Mouse (Mus musculus) hindbrain, embryonic 11.5 days (tissue): Measurements from ENCODE around the gene Pigw. TPM values are rescaled to one million over a fixed set of nuclear protein-coding genes. Genes with fewer than 3 reads are reported as not detected.

Experiments
- ATAC-seq: fragments of 200-750 bp; cut with Nextera tagmentation; 2 replicates; pipeline ENCODE4 v1.8.0; 2017; ENCODE audit warnings: mild to moderate bottlenecking, moderate TSS enrichment, moderate library complexity; ENCODE audit not compliant: low FRiP score
- DNase-seq: peaks from one replicate; pipeline ENCODE4 v3.0.0-alpha.2; 2015; ENCODE audit warnings: low spot score
- H3K27ac ChIP-seq: fragments of 300-500 bp; sonication (generic); 2 replicates; pipeline ENCODE4 v1.5.1; 2014; ENCODE audit warnings: mild to moderate bottlenecking, low read depth, low read length
- H3K27me3 ChIP-seq: fragments of 300-500 bp; sonication (generic); 2 replicates; pipeline ENCODE4 v1.6.1; 2014; ENCODE audit warnings: mild to moderate bottlenecking, low read length, moderate library complexity, mixed read lengths; ENCODE audit not compliant: control insufficient read depth, insufficient read depth
- H3K36me3 ChIP-seq: fragments of 300-500 bp; sonication (generic); 2 replicates; pipeline ENCODE4 v1.6.1; 2014; ENCODE audit warnings: mild to moderate bottlenecking, low read length, moderate library complexity, mixed read lengths; ENCODE audit not compliant: control insufficient read depth, insufficient read depth
- H3K4me1 ChIP-seq: fragments of 300-500 bp; sonication (generic); replicated peaks from 2 replicates; pipeline ENCODE4 v1.6.1; 2014; ENCODE audit warnings: low read length, mixed read lengths; ENCODE audit not compliant: control insufficient read depth, insufficient read depth
- H3K4me2 ChIP-seq: fragments of 300-500 bp; sonication (generic); replicated peaks from 2 replicates; pipeline ENCODE4 v1.6.1; 2014; ENCODE audit warnings: mild to moderate bottlenecking, low read depth, low read length
- H3K4me3 ChIP-seq: fragments of 300-500 bp; sonication (generic); 2 replicates; pipeline ENCODE4 v1.5.1; 2014; ENCODE audit warnings: low read depth, low read length
- H3K9ac ChIP-seq: fragments of 300-500 bp; sonication (generic); 2 replicates; pipeline ENCODE4 v1.6.1; 2014; ENCODE audit warnings: low read depth, low read length
- H3K9me3 ChIP-seq: fragments of 300-500 bp; sonication (generic); 2 replicates; pipeline ENCODE4 v1.6.1; 2016; ENCODE audit warnings: low read length; ENCODE audit not compliant: control insufficient read depth
- WGBS: fragments of 180-500 bp; shearing (Covaris S2); extraction: QIAGEN DNeasy Blood & Tissue Kit; methylation state at CpG from one replicate; pipeline ENCODE4 v1.1.7; 2014; 5-methylcytosine and 5-hydroxymethylcytosine counted together
- polyA plus RNA-seq: library from polyadenylated mRNA; unstranded; fragments of >200 nt; fragmentation: Nextera tagmentation; extraction: Ambion mirVana; gene quantifications from 2 replicates; pipeline ENCODE4 v1.2.1, GENCODE M21; 2014

Pigw gene
- polyA plus RNA-seq, 1 experiment from 2014 or later = 4.0 TPM

DNA sequence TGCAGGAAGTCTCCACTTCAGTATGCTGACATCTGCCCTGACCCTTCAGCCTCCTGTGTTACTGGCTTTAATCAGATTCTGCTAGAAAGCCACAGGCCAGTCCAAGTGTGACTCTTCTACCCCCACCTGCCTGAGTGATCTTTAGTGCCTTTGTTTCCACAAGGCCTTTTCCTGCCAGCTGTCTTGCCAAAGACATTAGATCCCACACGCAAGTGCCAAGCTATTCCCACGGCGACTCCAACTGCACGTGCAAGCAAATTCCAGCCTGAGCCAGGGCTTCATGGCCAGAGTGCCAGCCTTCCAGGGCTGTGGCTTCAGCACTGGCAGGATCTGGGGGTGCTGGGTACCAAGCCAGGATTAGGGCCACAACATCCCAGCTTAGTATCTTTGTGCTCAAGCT lies 30.3 kb upstream of the Pigw start:
- H3K9me3 ChIP-seq = no peaks in the 10 kb centered on the region
- H3K36me3 ChIP-seq = no peaks in the 10 kb centered on the region; the same call in 1 of the 2 replicates
- H3K27me3 ChIP-seq = no peaks in the 10 kb centered on the region
- no peaks in the 10 kb centered on the region for H3K4me1 ChIP-seq
- H3K9ac ChIP-seq = no peak overlapping the region
- DNase-seq (no peak), ATAC-seq (no peak)
- 85% methylated on average over 4 of the region's 4 CpGs for WGBS
- no peak overlapping the region for H3K27ac ChIP-seq
- H3K4me3 ChIP-seq = no peak overlapping the region
- no peak overlapping the region for H3K4me2 ChIP-seq

DNA sequence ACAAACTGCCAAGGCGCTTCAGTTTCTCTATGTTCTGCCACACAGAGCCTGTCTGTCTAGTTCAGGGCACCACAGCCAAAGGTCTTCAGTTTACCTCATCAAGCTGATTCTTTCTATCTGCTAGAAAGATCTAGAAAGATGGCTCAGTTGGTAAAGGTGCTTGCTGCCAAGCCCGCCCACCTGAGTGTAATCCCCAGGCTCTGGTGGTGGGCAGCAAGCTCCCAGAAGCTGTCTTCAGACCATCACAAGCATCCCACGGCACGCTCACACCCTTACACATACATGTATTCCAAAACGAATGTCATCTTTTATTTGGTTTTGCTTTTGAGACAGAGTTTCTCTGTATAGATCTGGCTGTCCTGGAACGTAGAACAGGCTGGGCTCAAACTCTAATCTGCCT lies 28.4 kb upstream of the Pigw start:
- no peaks in the 10 kb centered on the region for H3K27me3 ChIP-seq
- H3K4me1 ChIP-seq = no peaks in the 10 kb centered on the region
- no peak overlapping the region for H3K4me2 ChIP-seq
- H3K36me3 ChIP-seq = peaks cover 4% of the 10 kb centered on the region; the same call in 1 of the 2 replicates
- ATAC-seq (no peak), DNase-seq (no peak)
- H3K9me3 ChIP-seq = no peaks in the 10 kb centered on the region
- no peak overlapping the region for H3K4me3 ChIP-seq
- H3K9ac ChIP-seq = no peak overlapping the region
- WGBS = 92% methylated on average over 6 of the region's 6 CpGs
- no peak overlapping the region for H3K27ac ChIP-seq

DNA sequence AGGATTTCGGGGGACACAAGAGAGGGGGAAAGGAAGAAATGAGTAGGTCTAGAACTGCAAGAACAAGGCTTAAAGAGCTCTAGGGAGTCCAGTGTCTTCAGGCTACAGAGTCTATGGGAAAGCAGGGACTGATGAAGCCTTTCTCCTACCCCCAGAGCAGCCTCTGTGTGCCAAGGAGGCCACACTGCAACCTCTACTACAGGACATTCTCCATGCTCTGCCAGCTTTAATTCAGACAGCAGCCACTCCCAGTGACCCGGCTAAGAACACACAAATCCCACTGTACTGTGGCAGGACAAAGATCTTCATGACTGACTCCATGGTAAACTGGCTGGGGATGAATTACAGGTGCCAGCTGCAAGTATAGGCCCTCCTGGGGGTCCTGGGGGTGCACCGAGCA lies 27.0 kb upstream of the Pigw start:
- Histone ChIP-seq H3K27me3 (no peaks in the 10 kb centered on the region), H3K4me3 (no peak overlapping the region), H3K27ac (no peak overlapping the region), H3K4me2 (no peak overlapping the region), H3K4me1 (no peaks in the 10 kb centered on the region), H3K9me3 (no peaks in the 10 kb centered on the region), H3K36me3 (peaks cover 7% of the 10 kb centered on the region; the same call in 1 of the 2 replicates), H3K9ac (no peak overlapping the region)
- ATAC-seq (no peak), DNase-seq (no peak)
- whole genome bisulfite sequencing = 78% methylated on average over 3 of the region's 3 CpGs

DNA sequence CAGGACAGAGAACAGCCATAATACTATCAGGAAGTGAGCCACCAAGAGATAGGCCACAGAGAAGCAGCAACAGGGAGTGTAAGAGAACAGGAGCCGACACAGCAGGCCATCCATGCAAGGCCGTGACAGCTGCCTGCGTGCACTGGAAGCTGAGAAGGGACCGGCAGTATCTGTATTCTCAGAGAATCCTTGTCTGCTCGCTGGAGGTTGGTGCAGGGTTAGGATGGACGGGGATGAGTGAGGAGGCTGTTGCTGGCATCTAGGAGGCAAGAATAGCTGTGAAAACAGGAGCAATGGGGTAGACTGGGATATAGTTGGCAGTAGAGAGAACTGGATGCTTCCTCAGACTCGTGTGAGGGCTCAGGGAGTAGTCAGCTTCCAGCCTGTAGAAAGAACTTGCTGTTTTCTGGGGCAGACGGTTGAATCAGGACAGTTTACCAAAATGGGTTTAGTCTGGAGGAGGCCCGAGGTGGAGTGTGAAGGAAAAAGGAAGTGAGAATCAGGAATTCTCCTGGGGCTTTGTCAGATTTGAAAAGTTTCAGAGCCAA lies 24.6 kb upstream of the Pigw start:
- no peak overlapping the region for H3K27ac ChIP-seq
- H3K27me3 ChIP-seq = no peaks in the 10 kb centered on the region
- no peaks in the 10 kb centered on the region for H3K4me1 ChIP-seq
- H3K4me2 ChIP-seq = no peak overlapping the region
- H3K9me3 ChIP-seq = no peaks in the 10 kb centered on the region
- no peak overlapping the region for H3K9ac ChIP-seq
- ATAC-seq (no peak), DNase-seq (no peak)
- no peak overlapping the region for H3K4me3 ChIP-seq
- peaks cover 15% of the 10 kb centered on the region for H3K36me3 ChIP-seq
- WGBS = 86% methylated on average over 9 of the region's 9 CpGs

DNA sequence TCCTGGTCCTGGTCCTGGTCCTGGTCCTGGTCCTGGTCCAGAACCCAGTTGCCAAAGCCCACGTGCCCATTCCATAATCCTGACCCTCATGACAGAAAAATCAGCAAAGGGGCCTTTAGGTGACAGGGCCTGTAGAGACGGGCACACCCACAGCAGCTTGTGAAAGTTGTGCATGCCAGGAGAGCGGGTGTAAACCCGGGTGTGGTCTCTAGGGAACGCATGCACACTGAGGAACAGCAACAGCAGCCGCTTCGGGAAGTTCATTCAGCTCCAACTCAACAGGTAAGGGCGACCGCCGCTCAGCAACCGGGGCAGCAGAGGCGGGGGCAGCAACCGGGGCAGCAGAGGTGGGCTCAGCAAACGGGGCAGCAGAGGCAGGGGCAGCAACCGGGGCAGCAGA lies 13.0 kb upstream of the Pigw start:
- Histone ChIP-seq H3K9me3 (no peaks in the 10 kb centered on the region), H3K27ac (no peak overlapping the region), H3K36me3 (peaks cover 8% of the 10 kb centered on the region; the same call in 1 of the 2 replicates), H3K27me3 (no peaks in the 10 kb centered on the region), H3K4me1 (no peaks in the 10 kb centered on the region), H3K4me3 (no peak overlapping the region), H3K4me2 (no peak overlapping the region), H3K9ac (no peak overlapping the region)
- no peak for DNase-seq
- no peak for ATAC-seq
- WGBS = 92% methylated on average over 15 of the region's 15 CpGs

DNA sequence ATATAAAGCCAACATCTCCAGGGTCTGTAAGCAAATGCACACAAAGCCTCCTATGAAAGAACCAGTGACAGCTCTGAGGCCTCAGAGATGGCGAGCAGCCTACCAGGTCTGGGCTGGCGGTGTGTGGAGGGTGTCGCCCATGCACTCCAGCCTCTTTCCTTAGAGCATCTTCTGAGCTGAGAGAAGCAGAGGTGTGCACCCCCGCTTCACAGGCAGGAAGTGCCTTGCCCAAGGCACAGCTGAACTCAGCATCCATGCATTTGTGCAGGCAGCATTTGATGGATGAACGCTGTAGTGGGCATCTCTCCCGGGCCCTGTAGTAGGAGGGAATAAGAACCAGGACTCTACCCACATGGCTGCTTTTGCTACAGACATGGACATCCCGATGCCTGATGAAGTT lies 11.6 kb upstream of the Pigw start:
- WGBS = 89% methylated on average over 7 of the region's 7 CpGs
- no peaks in the 10 kb centered on the region for H3K27me3 ChIP-seq

DNA sequence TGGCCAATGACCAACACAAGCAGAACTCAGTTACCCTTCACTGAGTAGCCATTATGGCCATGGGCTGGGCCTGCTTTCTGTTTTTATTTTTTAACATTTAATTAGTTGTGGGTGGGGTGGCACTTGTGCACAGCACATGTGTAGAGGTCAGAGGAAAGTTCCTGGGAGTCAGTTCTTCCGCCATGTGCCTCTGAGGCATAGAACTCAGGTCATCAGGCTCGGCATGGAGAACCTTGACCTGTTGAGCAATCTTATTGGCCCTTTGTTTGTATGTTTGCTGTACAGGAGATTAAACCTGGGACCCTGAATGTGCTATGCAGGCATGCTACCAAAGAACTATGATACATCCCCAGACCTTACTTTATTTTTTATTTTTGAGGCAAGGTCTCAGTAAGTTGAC lies 9.4 kb upstream of the Pigw start:
- 88% methylated on average over 2 of the region's 2 CpGs for WGBS
- no peak overlapping the region for H3K9ac ChIP-seq

More for the DNA sequence above, 11.6 kb upstream of the Pigw start:
- Histone ChIP-seq H3K4me3 (no peak overlapping the region), H3K4me2 (no peak overlapping the region), H3K27ac (no peak overlapping the region), H3K4me1 (no peaks in the 10 kb centered on the region), H3K9me3 (no peaks in the 10 kb centered on the region), H3K9ac (no peak overlapping the region), H3K36me3 (peaks cover 11% of the 10 kb centered on the region; the same call in 1 of the 2 replicates)
- no peak for ATAC-seq
- no peak for DNase-seq

DNA sequence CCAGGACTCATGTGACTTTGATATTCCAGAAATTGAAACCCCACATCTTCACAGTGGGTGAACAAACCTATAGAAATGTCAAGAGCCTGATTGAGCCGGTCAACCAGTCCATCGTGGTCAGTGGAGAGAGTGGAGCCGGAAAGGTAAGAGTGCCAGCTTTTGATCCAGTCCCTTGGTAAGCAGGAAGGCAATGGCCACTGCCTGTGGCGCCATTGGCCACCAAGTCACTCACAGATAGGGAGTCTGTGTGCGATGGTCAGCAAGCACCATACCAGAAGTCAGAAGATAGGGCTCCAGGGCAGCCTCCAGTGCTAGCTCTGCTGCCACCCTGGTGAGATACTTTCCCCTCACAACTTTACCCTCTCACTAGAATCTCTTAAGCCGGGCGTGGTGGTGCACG lies 7.9 kb upstream of the Pigw start:
- 94% methylated on average over 8 of the region's 8 CpGs for WGBS
- H3K4me1 ChIP-seq = no peaks in the 10 kb centered on the region
- H3K9ac ChIP-seq = no peak overlapping the region
- no peaks in the 10 kb centered on the region for H3K27me3 ChIP-seq
- H3K9me3 ChIP-seq = no peaks in the 10 kb centered on the region
- no peak overlapping the region for H3K4me3 ChIP-seq
- ATAC-seq = no peak
- H3K27ac ChIP-seq = no peak overlapping the region
- DNase-seq = no peak
- H3K36me3 ChIP-seq = peaks cover 9% of the 10 kb centered on the region; the same call in 1 of the 2 replicates
- no peak overlapping the region for H3K4me2 ChIP-seq

More for the DNA sequence above, 9.4 kb upstream of the Pigw start:
- peaks cover 9% of the 10 kb centered on the region; the same call in 1 of the 2 replicates for H3K36me3 ChIP-seq
- ATAC-seq (no peak), DNase-seq (no peak)
- no peaks in the 10 kb centered on the region for H3K27me3 ChIP-seq
- H3K4me3 ChIP-seq = no peak overlapping the region
- H3K4me2 ChIP-seq = no peak overlapping the region
- no peak overlapping the region for H3K27ac ChIP-seq
- no peaks in the 10 kb centered on the region for H3K9me3 ChIP-seq
- no peaks in the 10 kb centered on the region for H3K4me1 ChIP-seq

DNA sequence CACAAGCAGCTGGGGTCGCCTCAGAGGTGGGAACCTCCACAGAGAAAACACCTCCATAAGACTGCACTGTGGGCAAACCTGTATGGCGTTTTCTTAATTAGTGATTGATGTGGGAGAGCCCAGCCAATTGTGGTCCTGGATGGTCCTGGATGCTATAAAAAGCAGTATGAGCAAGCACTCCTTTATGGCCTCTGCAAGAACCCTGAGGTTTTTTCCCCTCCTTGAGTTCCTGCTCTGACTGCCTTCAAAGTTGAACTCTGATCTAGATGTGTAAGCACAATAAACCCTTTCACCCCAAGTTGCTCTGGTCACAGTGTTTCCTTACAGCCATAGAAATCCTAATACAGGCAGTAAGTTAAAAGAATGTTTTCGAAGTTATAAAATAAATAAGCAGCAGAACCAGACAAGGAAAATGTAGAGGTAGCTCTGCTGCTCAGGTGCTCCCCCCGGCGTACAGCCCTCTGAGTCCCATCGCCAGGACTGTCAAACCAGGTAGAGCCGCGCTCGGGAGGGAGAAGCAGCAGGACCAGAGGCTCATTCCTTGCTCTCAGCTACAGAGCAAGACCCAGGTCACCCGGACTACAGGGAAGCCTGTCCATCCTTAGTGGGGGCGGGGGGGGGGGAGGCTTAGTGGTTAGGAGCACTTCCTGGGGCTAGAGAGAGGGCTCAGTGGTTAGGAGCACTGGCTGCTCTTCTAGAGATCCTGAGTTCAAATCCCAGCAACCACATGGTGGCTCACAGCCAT lies 6.9 kb upstream of the Pigw start:
- Histone ChIP-seq H3K27me3 (no peaks in the 10 kb centered on the region), H3K27ac (no peak overlapping the region), H3K4me1 (no peaks in the 10 kb centered on the region), H3K9me3 (no peaks in the 10 kb centered on the region), H3K9ac (no peak overlapping the region), H3K4me2 (no peak overlapping the region), H3K4me3 (no peak overlapping the region), H3K36me3 (0 out of 2 replicates have a peak, but pooled peaks cover 4% of the 10 kb centered on the region)
- 91% methylated on average over 11 of the region's 11 CpGs for WGBS
- no peak for DNase-seq
- no peak for ATAC-seq
